Mouse (Mus musculus) cerebellum, adult 18-20 months (tissue): ENCODE data around the gene Tomm6.
A peak's percentile ranks its signal among the peaks of the same experiment; 100 is the strongest.

Experiments
- DNase-seq, 2 experiments: peaks; one replicate each; pipeline ENCODE4 v3.0.0; 2021

Gene Tomm6

DNA sequence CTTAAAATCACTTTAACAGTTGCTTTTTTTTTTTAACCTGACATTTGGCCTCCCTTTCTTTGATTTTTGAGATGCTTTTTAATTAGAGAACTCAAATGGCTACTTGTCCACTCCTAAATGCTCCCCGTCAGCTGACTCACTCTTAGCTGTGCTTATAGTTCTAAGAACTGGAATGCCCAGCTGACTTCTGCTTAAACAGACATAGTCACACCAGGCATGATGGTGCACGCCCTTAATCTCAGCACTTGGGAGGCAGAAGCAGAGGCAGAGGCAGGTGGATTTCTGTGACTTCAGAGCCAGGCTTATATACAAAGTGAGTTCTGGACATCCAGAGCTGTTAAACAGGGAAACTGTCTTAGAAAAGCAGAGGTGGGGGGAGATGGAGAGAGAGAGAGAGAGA lies 36.2 kb downstream of the Tomm6 start:
- DNase-seq: no peak

DNA sequence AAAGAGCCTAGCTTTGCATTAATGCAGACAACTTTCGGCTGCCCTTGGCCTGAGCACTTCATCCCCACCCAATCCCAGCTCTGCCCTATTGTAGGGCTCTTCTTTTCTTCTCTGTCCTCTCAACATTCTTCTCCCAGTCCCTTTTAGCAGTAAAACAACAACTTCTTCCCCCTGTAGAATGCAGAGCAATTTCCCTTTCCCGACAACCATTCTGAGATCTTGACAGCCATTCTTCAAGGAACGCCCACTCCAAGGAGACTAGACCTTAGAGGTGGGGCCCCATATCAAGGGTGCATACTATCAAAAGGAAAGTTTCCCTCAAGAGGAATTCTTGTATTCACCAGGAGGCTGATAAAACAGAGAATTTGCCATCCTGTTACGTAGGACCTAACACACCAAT lies 39.2 kb downstream of the Tomm6 start:
- DNase-seq: no peak

DNA sequence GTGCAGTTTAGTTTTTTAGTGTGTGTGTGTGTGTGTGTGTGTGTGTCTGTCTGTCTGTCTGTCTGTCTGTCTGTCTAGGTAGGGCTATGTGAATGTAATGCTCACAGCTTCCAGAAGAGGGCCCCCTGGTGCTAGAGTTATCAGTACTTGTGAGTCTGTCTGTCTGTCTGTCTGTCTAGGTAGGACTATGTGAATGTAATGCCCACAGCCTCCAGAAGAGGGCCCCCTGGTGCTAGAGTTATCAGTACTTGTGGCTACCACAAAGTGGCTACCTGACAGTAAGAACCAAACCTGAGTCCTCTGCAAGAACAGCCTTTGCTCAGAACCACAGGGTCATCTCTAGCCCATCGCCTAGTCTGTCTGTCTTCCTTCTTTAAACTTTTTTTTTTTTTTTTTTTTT lies 41.5 kb downstream of the Tomm6 start:
- peak; percentile 16 to 33 for DNase-seq

DNA sequence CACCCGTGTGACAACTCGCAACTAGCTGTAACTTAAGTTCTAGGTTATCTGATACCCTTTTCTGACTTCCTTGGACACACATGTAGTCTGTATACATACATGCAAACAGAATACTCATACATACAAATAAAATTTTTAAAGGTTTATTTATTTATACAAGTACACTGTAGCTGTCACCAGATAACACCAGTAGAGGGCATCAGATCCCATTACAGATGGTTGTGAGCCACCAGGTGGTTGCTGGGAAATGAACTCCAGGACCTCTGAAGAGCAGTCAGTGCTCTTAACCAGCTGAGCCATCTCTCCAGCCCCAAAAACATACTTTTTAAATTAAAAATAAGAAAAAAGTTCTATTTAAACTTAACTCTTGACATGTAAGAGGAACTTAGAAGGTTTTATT lies 45.2 kb downstream of the Tomm6 start:
- no peak for DNase-seq
